Mouse (Mus musculus) ES-Bruce4 (cell line): ENCODE results near the gene Teddm2.

ENCODE experiments used
- CTCF ChIP-seq: IDR thresholded peaks from one replicate; pipeline ENCODE4 v1.8.1; 2011; ENCODE audit warnings: low read depth, low read length
- EP300 ChIP-seq: IDR thresholded peaks from 2 replicates; pipeline ENCODE4 v1.6.1; 2011; ENCODE audit warnings: low read depth, low read length; ENCODE audit not compliant: insufficient read depth
- POLR2A ChIP-seq: IDR thresholded peaks from one replicate; pipeline ENCODE4 v1.8.1; 2011; ENCODE audit warnings: low read length; ENCODE audit not compliant: insufficient read depth

DNA sequence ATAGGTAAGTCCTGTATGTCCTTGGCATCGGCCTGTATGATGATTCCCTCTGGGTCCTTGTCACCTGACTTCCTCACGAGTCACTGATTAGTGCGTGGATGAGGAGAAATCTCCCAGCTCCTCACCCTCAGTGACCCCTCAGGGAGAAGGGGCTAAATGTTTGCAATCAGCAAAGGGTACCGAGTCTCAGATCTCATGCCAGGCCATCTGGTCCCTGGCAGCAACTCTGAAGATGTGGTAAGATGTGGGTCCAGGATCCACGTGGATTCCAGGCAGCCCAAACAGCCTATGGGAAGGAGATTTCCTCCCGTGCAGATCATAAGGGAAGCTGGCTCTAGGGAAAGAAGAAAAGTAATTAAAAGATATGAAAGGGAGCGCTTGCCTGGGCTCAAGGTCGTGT, 44.1 kb downstream of the Teddm2 start:
- TF ChIP-seq CTCF: no peak
- TF ChIP-seq POLR2A: no peak
- no peak for TF ChIP-seq EP300
